In the genomic region with DNA sequence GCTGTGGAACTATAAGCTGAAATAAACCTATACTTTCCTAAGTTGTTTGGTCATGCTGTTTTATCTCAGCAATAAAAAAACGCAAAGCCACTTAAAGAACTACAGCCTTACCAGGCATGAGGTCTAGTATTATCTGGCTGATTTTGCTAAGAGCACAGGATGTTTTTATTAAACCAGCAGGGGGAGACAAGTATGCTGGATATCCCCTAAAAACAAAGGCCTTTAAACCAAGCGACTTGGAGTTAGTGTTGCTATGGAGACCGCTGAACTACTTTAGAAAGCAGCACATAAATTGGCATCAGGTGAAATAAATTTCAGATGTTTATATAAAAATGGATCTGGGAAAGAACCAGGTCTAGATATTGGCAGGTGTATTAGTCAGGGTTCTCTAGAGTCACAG, we compare ENCODE assay signal across 11 mouse cellular contexts. TPM values are rescaled to one million over a fixed set of nuclear protein-coding genes. Genes with fewer than 3 reads are reported as not detected.
DNase-seq lines count a peak whose midpoint lies in the region; ATAC-seq and TF ChIP-seq lines count a peak whose summit lies in the region.
"Had no signal": no experiment of that assay in that cellular context is flagged by ENCODE, and none has a peak within 500 bp of the region (broad histone marks: within the 10 kb centered on the region; RNA-seq: fewer than 3 reads in every experiment).

No protein-coding gene starts in this region.

- no peak for ATAC-seq in kidney, postnatal 0 days (replicated peaks; ENCODE audit: low FRiP score, low read depth)
- no peak for ATAC-seq in embryonic facial prominence, embryonic 14.5 days (ENCODE audit: low read depth)
- ATAC-seq in activated CD4-positive, CD25-positive, alpha-beta regulatory T cell, adult 4 months: no peak
- no peak for ATAC-seq in forebrain, embryonic 13.5 days

- no peak for TF ChIP-seq EP300 in CH12.LX (IDR thresholded peaks at IDR 0.05; ENCODE audit: low read length)

- no peak for TF ChIP-seq POLR2A in CH12.LX (IDR thresholded peaks at IDR 0.05; ENCODE audit: low read depth, low read length)

- TF ChIP-seq CTCF in kidney, postnatal 0 days (IDR thresholded peaks at IDR 0.05; ENCODE audit: low read depth): peak; percentile 73
- peak; percentile 29 to 58; a peak in 3 of 4 replicates for TF ChIP-seq CTCF in CH12.LX (conservative IDR thresholded peaks at IDR 0.05 in 1 of 2, IDR thresholded peaks at IDR 0.05 in 1 of 2; ENCODE audit: low read depth in 2 of 2, low read length in 2 of 2)

- in situ Hi-C loops in CH12.LX (cut with MboI; ENCODE audit: low pct_ligation_motif_present, low pct_unique_long_range_greater_than_20kb, low sequenced_read_pairs): loop anchor here (25.0 kb wide), 1 partner anchor 936 kb away; a partner anchor contains a TSS

- dilution Hi-C loops in CH12.LX (cut with MboI; ENCODE audit: extremely low pct_ligation_motif_present, extremely low pct_unique_long_range_greater_than_20kb, low sequenced_read_pairs): no loop called here

- no peak overlapping the region for H3K4me2 ChIP-seq in kidney, postnatal 0 days (ENCODE audit: low read length)
- no peak overlapping the region for H3K4me2 ChIP-seq in CH12.LX (ENCODE audit: insufficient read depth, low read depth, poor library complexity, severe bottlenecking)
- no peak overlapping the region for H3K4me2 ChIP-seq in embryonic facial prominence, embryonic 14.5 days (ENCODE audit: low read depth, low read length)
- H3K4me2 ChIP-seq in forebrain, embryonic 13.5 days: no peak overlapping the region
- H3K4me2 ChIP-seq: embryonic facial prominence, embryonic 15.5 days had no signal

- peak; percentile 76 for DNase-seq in kidney, postnatal 0 days (ENCODE audit: low spot score)
- DNase-seq in kidney, postnatal 4 days: no peak
- peak; percentile 56 for DNase-seq in 3T3-L1 (ENCODE audit: low read depth, low spot score)
- peak; percentile 32 for DNase-seq in CH12.LX (ENCODE audit: extremely low read depth)
- DNase-seq in embryonic facial prominence, embryonic 14.5 days (ENCODE audit: low spot score): peak; percentile 72
- no peak for DNase-seq in adrenal gland, adult 2 months
- DNase-seq: adrenal gland, postnatal 10 days; heart, postnatal 36 days had no signal

- TF ChIP-seq RAD21 in CH12.LX (IDR thresholded peaks at IDR 0.05; ENCODE audit: low read depth, low read length): peak; percentile 51

- no peaks in the 10 kb centered on the region for H3K36me3 ChIP-seq in kidney, postnatal 0 days (ENCODE audit: insufficient read depth, low read length)
- no peaks in the 10 kb centered on the region for H3K36me3 ChIP-seq in CH12.LX (replicated peaks in 1 of 2; ENCODE audit: control insufficient read depth in 1 of 2, insufficient read depth in 1 of 2, low read length in 1 of 2)
- H3K36me3 ChIP-seq in embryonic facial prominence, embryonic 14.5 days (ENCODE audit: control insufficient read depth, insufficient read depth, low read length): no peaks in the 10 kb centered on the region
- no peaks in the 10 kb centered on the region for H3K36me3 ChIP-seq in forebrain, embryonic 13.5 days (ENCODE audit: poor library complexity, severe bottlenecking)
- H3K36me3 ChIP-seq: embryonic facial prominence, embryonic 15.5 days had no signal

- H3K9ac ChIP-seq in kidney, postnatal 0 days (ENCODE audit: low read depth, low read length): no peak overlapping the region
- no peak overlapping the region for H3K9ac ChIP-seq in CH12.LX (ENCODE audit: insufficient read depth, low read depth)
- H3K9ac ChIP-seq in embryonic facial prominence, embryonic 14.5 days (ENCODE audit: low read depth, low read length): no peak overlapping the region
- no peak overlapping the region for H3K9ac ChIP-seq in forebrain, embryonic 13.5 days
- H3K9ac ChIP-seq: embryonic facial prominence, embryonic 15.5 days had no signal

- no peak overlapping the region for H3K27ac ChIP-seq in kidney, postnatal 0 days
- H3K27ac ChIP-seq in CH12.LX (ENCODE audit: insufficient read depth, low read depth): no peak overlapping the region
- no peak overlapping the region for H3K27ac ChIP-seq in embryonic facial prominence, embryonic 14.5 days (replicated peaks; ENCODE audit: low read depth, low read length)
- H3K27ac ChIP-seq in forebrain, embryonic 13.5 days: no peak overlapping the region
- H3K27ac ChIP-seq: embryonic facial prominence, embryonic 15.5 days had no signal

- no peak overlapping the region for H3K4me3 ChIP-seq in kidney, postnatal 0 days (replicated peaks; ENCODE audit: low read depth, low read length)
- no peak overlapping the region for H3K4me3 ChIP-seq in CH12.LX (replicated peaks in 1 of 3; ENCODE audit: low read depth in 2 of 3, low read length in 2 of 3, poor library complexity in 1 of 3)
- H3K4me3 ChIP-seq in embryonic facial prominence, embryonic 14.5 days (ENCODE audit: low read depth, low read length): no peak overlapping the region
- no peak overlapping the region for H3K4me3 ChIP-seq in forebrain, embryonic 13.5 days
- H3K4me3 ChIP-seq: embryonic facial prominence, embryonic 15.5 days had no signal

- no peaks in the 10 kb centered on the region for H3K79me2 ChIP-seq in CH12.LX (replicated peaks; ENCODE audit: control insufficient read depth, extremely low read depth, insufficient read depth, poor library complexity, severe bottlenecking)

- no peaks in the 10 kb centered on the region for H3K9me3 ChIP-seq in kidney, postnatal 0 days (replicated peaks; ENCODE audit: low read length)
- H3K9me3 ChIP-seq in CH12.LX (replicated peaks; ENCODE audit: low read length): no peaks in the 10 kb centered on the region
- H3K9me3 ChIP-seq in embryonic facial prominence, embryonic 14.5 days (ENCODE audit: control insufficient read depth, low read length): no peaks in the 10 kb centered on the region
- no peaks in the 10 kb centered on the region for H3K9me3 ChIP-seq in forebrain, embryonic 13.5 days (replicated peaks)
- H3K9me3 ChIP-seq: embryonic facial prominence, embryonic 15.5 days had no signal

- WGBS in kidney, postnatal 0 days: 34% methylated on average over 3 of the region's 3 CpGs
- WGBS in embryonic facial prominence, embryonic 14.5 days: 34% methylated on average over 3 of the region's 3 CpGs
- WGBS in forebrain, embryonic 13.5 days: 36% methylated on average over 3 of the region's 3 CpGs

- no peaks in the 10 kb centered on the region for H3K4me1 ChIP-seq in kidney, postnatal 0 days (replicated peaks; ENCODE audit: insufficient read depth, low read length)
- H3K4me1 ChIP-seq in CH12.LX (ENCODE audit: control insufficient read depth in 1 of 2, insufficient read depth in 2 of 2): no peaks in the 10 kb centered on the region
- H3K4me1 ChIP-seq in embryonic facial prominence, embryonic 14.5 days (ENCODE audit: control insufficient read depth, insufficient read depth, low read length): no peaks in the 10 kb centered on the region
- H3K4me1 ChIP-seq in forebrain, embryonic 13.5 days: no peaks in the 10 kb centered on the region
- H3K4me1 ChIP-seq: embryonic facial prominence, embryonic 15.5 days had no signal

- H3K27me3 ChIP-seq in kidney, postnatal 0 days (ENCODE audit: insufficient read depth, low read length): no peaks in the 10 kb centered on the region
- no peaks in the 10 kb centered on the region for H3K27me3 ChIP-seq in CH12.LX (replicated peaks)
- H3K27me3 ChIP-seq in embryonic facial prominence, embryonic 14.5 days (replicated peaks; ENCODE audit: control insufficient read depth, insufficient read depth, low read length): no peaks in the 10 kb centered on the region
- H3K27me3 ChIP-seq in forebrain, embryonic 13.5 days: no peaks in the 10 kb centered on the region
- H3K27me3 ChIP-seq: embryonic facial prominence, embryonic 15.5 days had no signal

TF ChIP-seq in CH12.LX, 34 proteins besides CTCF, POLR2A, EP300 and RAD21 (continues in another document):
- TF ChIP-seq SIN3A (IDR thresholded peaks at IDR 0.05; ENCODE audit: low read length) (no peak), SMC3 (IDR thresholded peaks at IDR 0.05; ENCODE audit: low read depth, low read length) (peak; percentile 24; the same call in 1 of the 2 replicates), POLR2AphosphoS2 (IDR thresholded peaks at IDR 0.05; ENCODE audit: low read depth, low read length) (no peak), NRF1 (IDR thresholded peaks at IDR 0.05; ENCODE audit: low read depth, low read length) (no peak)

RNA-seq across cellular contexts. Expression of a gene that starts 7.8 kb away (rescaled TPM):
- 51.1 and 66.6 TPM in 2 replicates for polyA plus RNA-seq in kidney, postnatal 0 days (2015; fragmentation: Nextera tagmentation; extraction: Ambion mirVana)
- not detected in 2 replicates for total RNA-seq in CH12.LX (2012; rRNA removed)
- total RNA-seq in CH12.LX (2014; rRNA removed): not detected in 2 replicates
- not detected in 2 replicates for polyA plus RNA-seq in CH12.LX (2012; ENCODE audit: insufficient read length, low read depth)
- polyA plus RNA-seq in embryonic facial prominence, embryonic 14.5 days (2014; fragmentation: Nextera tagmentation; extraction: Ambion mirVana): 2.2 and 2.9 TPM in 2 replicates
- total RNA-seq in adrenal gland, adult 2 months (2021): under 1 TPM; 0.26 to 0.41 TPM
- polyA plus RNA-seq in adrenal gland, adult 2 months (2012; rRNA removed): not detected in 2 replicates
- polyA plus RNA-seq in activated CD4-positive, CD25-positive, alpha-beta regulatory T cell, adult 4 months (2017; shearing (Covaris generic)): under 1 TPM in 1 of 2 experiments, not detected in 1; 0.48 TPM
- 11.6 and 15.7 TPM in 2 replicates for polyA plus RNA-seq in forebrain, embryonic 13.5 days (2015; fragmentation: Nextera tagmentation; extraction: Ambion mirVana)
- total RNA-seq: heart, postnatal 36 days had no signal

RNA-seq across cellular contexts. Expression of a gene that starts 33.4 kb away (rescaled TPM):
- polyA plus RNA-seq in kidney, postnatal 0 days (2015; fragmentation: Nextera tagmentation; extraction: Ambion mirVana): 23.3 and 25.6 TPM in 2 replicates
- total RNA-seq in CH12.LX (2012; rRNA removed): 12.8 and 13.0 TPM in 2 replicates
- 17.8 and 18.2 TPM in 2 replicates for total RNA-seq in CH12.LX (2014; rRNA removed)
- polyA plus RNA-seq in CH12.LX (2012; ENCODE audit: insufficient read length, low read depth): 8.3 and 9.3 TPM in 2 replicates
- 20.1 and 24.5 TPM in 2 replicates for polyA plus RNA-seq in embryonic facial prominence, embryonic 14.5 days (2014; fragmentation: Nextera tagmentation; extraction: Ambion mirVana)
- 10 to 100 TPM; 10.5 to 12.6 TPM for total RNA-seq in adrenal gland, adult 2 months (2021)
- 16.7 and 17.5 TPM in 2 replicates for polyA plus RNA-seq in adrenal gland, adult 2 months (2012; rRNA removed)
- 10 to 100 TPM; 27.6 to 29.9 TPM for polyA plus RNA-seq in activated CD4-positive, CD25-positive, alpha-beta regulatory T cell, adult 4 months (2017; shearing (Covaris generic))
- 24.3 and 27.2 TPM in 2 replicates for polyA plus RNA-seq in forebrain, embryonic 13.5 days (2015; fragmentation: Nextera tagmentation; extraction: Ambion mirVana)

RNA-seq across cellular contexts. Expression of a gene that starts 49.6 kb away (rescaled TPM):
- 105 and 108 TPM in 2 replicates for polyA plus RNA-seq in kidney, postnatal 0 days (2015; fragmentation: Nextera tagmentation; extraction: Ambion mirVana)
- total RNA-seq in CH12.LX (2012; rRNA removed) (69.4 and 70.3 TPM in 2 replicates), CH12.LX (2014; rRNA removed) (90.8 and 96.4 TPM in 2 replicates)
- polyA plus RNA-seq in CH12.LX (2012; ENCODE audit: insufficient read length, low read depth): 68.1 and 84.3 TPM in 2 replicates
- polyA plus RNA-seq in embryonic facial prominence, embryonic 14.5 days (2014; fragmentation: Nextera tagmentation; extraction: Ambion mirVana): 86.7 and 91.5 TPM in 2 replicates
- total RNA-seq in adrenal gland, adult 2 months (2021): 100 to 1,000 TPM; 103 to 147 TPM
- polyA plus RNA-seq in adrenal gland, adult 2 months (2012; rRNA removed): 33.7 and 36.9 TPM in 2 replicates
- 10 to 100 TPM; 38.2 to 61.7 TPM for polyA plus RNA-seq in activated CD4-positive, CD25-positive, alpha-beta regulatory T cell, adult 4 months (2017; shearing (Covaris generic))
- polyA plus RNA-seq in forebrain, embryonic 13.5 days (2015; fragmentation: Nextera tagmentation; extraction: Ambion mirVana): 139 and 152 TPM in 2 replicates

Comparison
In these comparisons a context has a peak if more than half of its experiments do, and no peak if none do; other contexts are left out.
1. DNase-seq: peak in kidney, postnatal 0 days (single experiment), 3T3-L1 (single experiment), CH12.LX (single experiment) and embryonic facial prominence, embryonic 14.5 days (single experiment); none in kidney, postnatal 4 days (0 of 2) and adrenal gland, adult 2 months (single experiment).